Mouse (Mus musculus): ENCODE data around the gene Pex19.

The Pex19 gene

GRCm38 (mm10) chr1:172126376-172127347 is at the start of gene Pex19:
TSS of gene Pex19 (plus strand) at chr1:172126755.
- peak; percentile 93 for DNase-seq (ENCODE audit: low spot score)

- DNase-seq (ENCODE audit: low spot score), result peak; percentile 25
Measured at GRCm38 (mm10) chr1:172077981-172078380, 48.6 kb upstream of the Pex19 start.

- DNase-seq (ENCODE audit: low spot score), result peak; percentile 98
Measured at GRCm38 (mm10) chr1:172082101-172082898, 44.3 kb upstream of the Pex19 start, which contains the start of the genes Copa and Ncstn. TSS of gene Copa (plus strand) at chr1:172082529. TSS of gene Ncstn (minus strand) at chr1:172082795.

GRCm38 (mm10) chr1:172082899-172083445 is 43.6 kb upstream of the Pex19 start:
- DNase-seq (ENCODE audit: low spot score), result peak; percentile 62

GRCm38 (mm10) chr1:172093522-172093921 is 33.0 kb upstream of the Pex19 start:
- DNase-seq (ENCODE audit: low spot score), result peak; percentile 52

GRCm38 (mm10) chr1:172094295-172094694 is 32.3 kb upstream of the Pex19 start:
- DNase-seq (ENCODE audit: low spot score), result no peak

GRCm38 (mm10) chr1:172095202-172095601 is 31.4 kb upstream of the Pex19 start:
- peak; percentile 52 for DNase-seq (ENCODE audit: low spot score)

GRCm38 (mm10) chr1:172099325-172100033 is 27.1 kb upstream of the Pex19 start:
- DNase-seq (ENCODE audit: low spot score), result peak; percentile 92

GRCm38 (mm10) chr1:172103619-172104018 is 22.9 kb upstream of the Pex19 start:
- DNase-seq (ENCODE audit: low spot score), result no peak

- no peak for DNase-seq (ENCODE audit: low spot score)
Measured at GRCm38 (mm10) chr1:172105101-172105500, 21.5 kb upstream of the Pex19 start.

- no peak for DNase-seq (ENCODE audit: low spot score)
Measured at GRCm38 (mm10) chr1:172107777-172108477, 18.6 kb upstream of the Pex19 start.

- DNase-seq (ENCODE audit: low spot score), result no peak
Measured at GRCm38 (mm10) chr1:172116948-172117347, 9.6 kb upstream of the Pex19 start.

GRCm38 (mm10) chr1:172119100-172119499 is 7.5 kb upstream of the Pex19 start:
- no peak for DNase-seq (ENCODE audit: low spot score)

GRCm38 (mm10) chr1:172119720-172120119 is 6.8 kb upstream of the Pex19 start:
- peak; percentile 81 for DNase-seq (ENCODE audit: low spot score)

- no peak for DNase-seq (ENCODE audit: low spot score)
Measured at GRCm38 (mm10) chr1:172122671-172123070, 3.9 kb upstream of the Pex19 start.

- DNase-seq (ENCODE audit: low spot score), result no peak
Measured at GRCm38 (mm10) chr1:172124572-172124971, 2.0 kb upstream of the Pex19 start.

GRCm38 (mm10) chr1:172127487-172127886 is 932 bp downstream of the Pex19 start:
- peak; percentile 44 for DNase-seq (ENCODE audit: low spot score)

GRCm38 (mm10) chr1:172128563-172128962 is 2.0 kb downstream of the Pex19 start:
- no peak for DNase-seq (ENCODE audit: low spot score)

- peak; percentile 65 for DNase-seq (ENCODE audit: low spot score)
Measured at GRCm38 (mm10) chr1:172129108-172129507, 2.6 kb downstream of the Pex19 start.

GRCm38 (mm10) chr1:172129780-172130179 is 3.2 kb downstream of the Pex19 start:
- no peak for DNase-seq (ENCODE audit: low spot score)

GRCm38 (mm10) chr1:172132319-172132718 is 5.8 kb downstream of the Pex19 start:
- DNase-seq (ENCODE audit: low spot score), result peak; percentile 72

Measured in MN1 (cell line).